Mouse (Mus musculus) G1E-ER4 (cell line): ENCODE data around the gene Ifi35. TPM values are rescaled to one million over a fixed set of nuclear protein-coding genes. Genes with fewer than 3 reads are reported as not detected.

ENCODE experiments used
- GATA1 ChIP-seq: IDR thresholded peaks from one replicate; pipeline ENCODE4 v1.8.0; 2012; ENCODE audit warnings: low read length, inconsistent platforms
- polyA plus RNA-seq: library from polyadenylated mRNA; stranded (reverse); fragments of >175 nt; gene quantifications from 2 replicates; pipeline ENCODE4 v1.2.3, GENCODE M21; 2012

Ifi35 gene
- polyA plus RNA-seq, 1 experiment: 35.5 TPM

DNA sequence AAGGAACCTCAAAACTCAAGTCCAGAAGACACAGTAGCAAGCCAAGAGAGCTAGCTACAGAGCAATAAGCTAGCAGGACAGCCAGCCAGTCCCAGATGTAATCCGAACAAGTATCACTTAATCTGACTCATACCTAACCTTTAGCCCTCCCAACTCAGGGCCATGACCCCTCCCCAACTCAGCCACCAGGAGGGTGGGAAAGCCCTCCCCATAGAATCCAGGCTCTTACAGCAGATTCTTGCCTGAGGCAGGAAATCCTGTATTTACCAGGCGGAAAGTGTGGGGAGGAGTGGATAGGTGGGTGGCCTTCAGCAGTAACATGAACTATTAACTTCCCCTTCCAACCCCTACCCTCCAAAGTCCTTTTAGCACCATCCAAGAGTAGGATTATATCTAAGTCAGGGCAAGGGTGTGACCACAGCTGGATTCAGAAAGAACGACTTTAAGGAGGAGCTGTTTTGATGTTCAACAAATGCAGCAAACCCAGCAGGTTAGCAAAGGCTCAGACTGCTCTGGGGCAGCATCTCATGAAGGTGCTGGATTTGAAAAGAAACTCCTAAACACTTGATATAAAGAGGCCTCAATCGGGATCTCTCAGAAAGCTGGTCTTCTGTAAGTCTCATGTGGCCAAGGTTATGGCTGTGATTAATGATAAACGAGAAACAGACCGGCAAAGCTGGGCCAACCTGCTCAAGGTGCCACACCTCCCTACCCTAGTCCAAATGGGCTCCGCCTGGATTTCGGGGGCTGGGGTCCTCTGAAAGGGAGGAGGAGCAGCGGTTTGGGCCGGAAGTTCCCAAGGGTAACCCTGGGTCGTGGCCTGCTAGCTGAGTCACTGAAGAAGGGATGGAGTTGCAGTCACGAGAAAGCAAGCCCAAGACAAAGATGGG, 16.2 kb downstream of the Ifi35 start, which contains the start of gene Rnd2:
TSS of gene Rnd2 (plus strand) at position 789 of the 890 bp plus-strand sequence.
- no peak for TF ChIP-seq GATA1

DNA sequence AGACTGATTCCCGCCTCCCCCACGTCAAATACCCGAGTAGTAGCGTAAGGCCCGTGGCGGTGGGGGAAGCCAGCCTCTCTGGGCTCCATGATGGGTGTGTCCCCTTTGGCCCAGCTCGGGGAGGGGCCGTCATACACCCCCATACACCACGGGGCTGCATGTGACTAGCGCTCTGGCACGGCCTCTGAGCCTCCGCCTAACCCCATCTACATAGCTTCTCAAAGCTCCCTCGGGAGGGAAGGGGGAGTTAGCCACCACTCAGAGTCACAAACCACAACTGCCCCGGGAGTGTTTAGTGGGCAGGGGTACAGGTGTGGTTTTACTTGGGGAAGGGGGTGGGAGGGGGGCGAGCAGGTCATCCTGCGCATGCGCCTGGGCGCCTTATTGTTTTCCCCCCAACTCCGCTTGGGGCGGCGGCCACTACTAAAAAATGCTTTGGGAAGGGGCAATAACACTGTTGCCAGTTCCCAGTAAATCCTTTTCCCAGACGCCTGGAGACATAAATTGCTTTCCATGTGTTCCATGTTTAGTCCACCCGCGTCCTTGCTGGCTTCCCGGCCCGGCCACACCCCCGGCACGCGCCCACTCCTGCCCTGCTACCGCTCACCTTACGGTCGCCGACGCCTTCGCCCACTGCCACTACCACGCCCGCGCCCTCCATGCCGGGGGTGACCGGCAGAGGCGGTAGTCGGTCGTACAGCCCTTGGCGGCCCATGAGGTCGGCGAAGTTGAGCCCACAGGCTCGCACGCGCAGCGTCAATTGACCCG, 17.1 kb downstream of the Ifi35 start:
- no peak for TF ChIP-seq GATA1

DNA sequence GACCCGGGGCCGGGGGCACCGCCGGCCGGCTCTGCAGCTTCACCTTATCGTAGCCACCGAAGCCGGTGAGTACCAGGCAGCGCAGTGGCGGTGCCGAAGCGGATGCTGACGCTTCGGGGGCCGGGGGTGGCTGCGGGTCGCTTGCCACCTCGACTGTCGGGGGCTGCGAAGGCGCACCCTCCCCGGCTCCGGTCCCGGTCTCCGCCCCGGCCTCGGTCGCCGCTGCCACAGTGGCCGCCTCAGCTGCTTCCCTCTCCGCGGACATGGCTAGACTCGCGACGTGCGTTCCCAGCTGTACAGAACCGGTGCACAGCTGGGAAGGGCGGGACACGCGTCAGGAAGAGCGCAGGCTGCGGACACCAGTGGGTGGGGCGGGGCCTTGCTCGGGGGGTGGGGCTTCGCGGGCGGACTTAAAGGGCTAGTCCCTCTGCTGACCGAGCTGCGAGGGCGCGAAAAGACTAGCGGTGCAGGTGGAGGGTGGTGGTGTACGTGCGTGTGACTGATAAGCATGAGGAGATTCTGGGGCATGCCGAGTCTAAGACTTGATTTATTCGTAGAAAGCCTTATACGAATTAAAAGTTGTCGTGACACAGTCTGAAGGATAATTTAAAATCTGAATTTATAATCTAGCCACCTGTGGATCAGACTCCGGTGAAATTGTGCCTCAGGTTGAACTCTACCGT, 17.8 kb downstream of the Ifi35 start, which contains the start of gene Vat1:
TSS of gene Vat1 (minus strand) at position 362 of the 683 bp plus-strand sequence.
- TF ChIP-seq GATA1: no peak

DNA sequence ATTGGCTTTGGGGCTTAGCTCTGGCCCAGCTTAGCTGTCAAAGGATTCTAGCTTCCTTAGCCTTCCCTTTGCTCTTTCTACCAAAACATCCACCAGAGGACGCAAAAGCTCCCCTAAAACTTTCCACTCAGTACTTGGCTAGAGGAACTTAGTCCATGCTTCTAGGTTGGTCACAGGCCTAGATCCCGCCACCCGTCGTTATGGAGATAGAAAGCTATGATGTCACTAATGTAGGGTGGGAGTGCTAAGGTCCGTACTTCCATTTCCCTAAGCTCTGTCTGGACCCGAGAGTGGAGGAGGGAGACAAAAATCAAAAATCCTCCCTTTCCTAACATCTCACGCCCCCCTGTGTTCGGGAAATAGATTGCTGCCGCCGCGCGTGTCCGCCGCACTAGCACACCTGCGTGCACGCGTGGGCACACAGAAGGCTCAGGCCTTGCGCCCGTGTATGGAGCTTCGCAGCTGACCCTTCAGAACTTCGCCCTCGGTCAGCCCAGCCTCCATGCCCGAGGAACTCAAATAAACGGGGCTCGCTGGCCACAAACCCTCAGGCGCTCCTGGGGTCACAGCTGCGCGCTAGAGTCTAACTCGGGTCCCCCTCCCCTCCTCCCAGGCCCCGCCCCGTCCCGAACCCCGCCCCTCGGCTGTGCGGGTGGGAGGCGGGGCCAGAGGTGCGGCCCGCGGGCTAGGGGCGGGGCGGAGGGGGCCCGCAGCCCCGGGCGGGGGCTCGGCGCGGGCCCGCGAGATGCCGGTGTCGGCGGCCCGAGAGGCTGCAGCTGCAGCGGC, 19.5 kb downstream of the Ifi35 start:
- no peak for TF ChIP-seq GATA1

DNA sequence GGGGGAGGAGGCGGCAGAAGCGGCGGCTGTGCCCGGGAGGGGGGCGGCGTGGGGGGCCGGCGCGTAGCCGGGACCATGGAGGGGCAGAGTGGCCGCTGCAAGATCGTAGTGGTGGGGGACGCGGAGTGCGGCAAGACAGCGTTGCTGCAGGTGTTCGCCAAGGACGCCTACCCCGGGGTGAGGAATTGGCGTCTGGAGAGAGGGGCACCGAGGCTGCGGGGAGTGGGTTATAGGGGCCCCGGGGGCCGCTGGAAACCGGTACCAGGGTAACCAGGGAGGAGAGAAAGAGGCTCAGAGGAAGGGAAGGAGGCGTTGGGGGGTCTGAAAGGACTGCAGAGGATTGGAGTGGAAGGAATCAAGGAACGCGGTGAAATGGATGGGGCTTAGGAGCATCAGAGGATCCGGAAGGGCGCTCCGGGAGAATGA, 20.1 kb downstream of the Ifi35 start:
- no peak for TF ChIP-seq GATA1

DNA sequence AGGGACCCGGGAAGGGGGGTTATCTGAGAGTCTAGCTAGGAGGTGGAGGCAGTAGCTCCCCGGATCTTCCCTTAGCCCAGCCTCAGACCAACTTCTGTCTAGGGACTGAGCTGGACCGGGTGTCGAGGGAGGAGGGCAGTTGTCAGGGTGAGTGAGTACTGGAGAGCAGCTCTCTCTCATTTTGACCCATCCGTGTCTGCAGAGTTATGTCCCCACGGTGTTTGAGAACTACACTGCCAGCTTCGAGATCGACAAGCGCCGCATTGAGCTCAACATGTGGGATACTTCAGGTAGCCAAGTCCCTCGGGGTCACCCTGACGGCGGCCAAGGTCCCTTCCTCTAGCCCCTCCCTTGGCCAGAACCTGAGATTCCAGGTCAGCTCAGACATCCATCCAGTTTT, 20.5 kb downstream of the Ifi35 start:
- no peak for TF ChIP-seq GATA1

DNA sequence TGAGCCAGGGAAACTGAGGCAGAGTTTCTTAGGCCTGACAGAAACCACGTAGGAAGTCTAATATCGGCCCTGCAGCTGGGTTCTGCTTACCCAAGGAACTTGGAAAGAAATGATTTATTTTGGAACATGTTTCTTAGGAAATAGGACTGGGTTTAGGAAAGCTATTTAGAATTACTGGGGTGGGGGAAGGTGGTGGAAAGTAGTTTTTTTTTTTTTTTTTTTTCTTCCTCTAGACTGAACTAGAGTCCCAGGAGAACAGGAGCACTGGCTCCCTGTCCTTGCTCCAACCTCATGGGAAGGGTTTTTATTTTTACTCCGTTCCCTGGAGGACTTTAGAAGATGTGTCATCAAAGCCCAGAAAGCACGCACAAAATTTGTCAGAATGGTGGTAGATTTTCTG, 20.9 kb downstream of the Ifi35 start:
- TF ChIP-seq GATA1: no peak

DNA sequence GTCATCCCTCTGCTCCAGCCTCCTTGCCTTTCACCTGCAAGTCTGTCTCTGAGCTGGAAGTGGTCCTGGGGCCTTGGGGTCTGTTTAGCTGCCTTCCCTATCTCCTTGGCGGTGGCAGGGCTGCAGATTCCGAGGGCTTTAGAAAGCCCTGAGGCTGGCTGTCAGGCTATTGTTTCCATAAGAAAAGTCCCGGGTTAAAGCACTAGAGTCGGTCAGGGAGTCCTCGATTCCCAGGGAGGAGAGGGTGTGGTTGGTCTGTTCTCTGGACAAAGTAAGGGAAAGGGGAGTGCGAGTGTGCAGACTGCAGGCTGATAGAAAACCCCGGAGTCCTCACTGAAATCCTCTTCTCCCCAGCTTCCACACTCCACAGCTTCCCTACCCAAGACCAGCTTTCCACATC, 22.0 kb downstream of the Ifi35 start:
- TF ChIP-seq GATA1: no peak

DNA sequence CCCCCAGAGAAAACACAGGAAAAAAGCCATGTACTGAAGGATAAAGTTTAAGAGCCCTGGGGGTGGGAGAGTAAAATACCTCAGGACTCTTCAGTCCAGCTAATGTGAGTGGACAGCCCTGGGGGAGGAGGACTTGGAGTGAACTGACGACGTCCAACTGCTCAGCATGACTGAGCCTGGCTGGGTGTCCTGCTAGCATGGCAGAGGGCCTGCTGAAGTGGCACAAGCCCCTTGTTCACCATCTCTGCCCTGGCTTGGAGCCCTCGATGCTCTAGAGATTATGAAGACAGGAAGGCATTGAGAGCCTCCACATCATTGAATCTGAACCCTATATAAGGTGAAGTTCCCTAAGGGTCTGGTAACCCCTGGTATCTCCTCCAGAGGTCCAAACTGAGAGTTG, 23.7 kb downstream of the Ifi35 start:
- TF ChIP-seq GATA1: no peak

DNA sequence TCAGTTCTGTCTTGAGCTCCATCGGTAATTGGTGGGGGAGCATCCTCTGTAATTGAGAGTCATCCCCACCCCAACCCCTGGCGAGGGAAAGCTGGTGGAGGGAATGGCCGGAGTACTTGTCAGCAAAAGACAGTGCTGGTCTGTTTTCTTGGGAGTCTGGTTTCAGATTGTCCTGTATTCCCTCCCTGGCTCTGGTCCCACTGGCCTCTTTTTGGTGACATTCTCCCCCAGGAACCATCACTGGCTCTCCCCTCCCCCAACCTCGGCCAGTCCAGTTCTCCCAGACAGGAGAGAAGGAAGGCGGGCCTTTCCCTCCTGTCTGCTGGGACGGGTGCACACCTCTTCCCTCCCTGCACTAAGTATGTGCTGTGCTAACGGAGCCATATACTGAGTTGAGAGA, 24.1 kb downstream of the Ifi35 start:
- TF ChIP-seq GATA1: no peak

DNA sequence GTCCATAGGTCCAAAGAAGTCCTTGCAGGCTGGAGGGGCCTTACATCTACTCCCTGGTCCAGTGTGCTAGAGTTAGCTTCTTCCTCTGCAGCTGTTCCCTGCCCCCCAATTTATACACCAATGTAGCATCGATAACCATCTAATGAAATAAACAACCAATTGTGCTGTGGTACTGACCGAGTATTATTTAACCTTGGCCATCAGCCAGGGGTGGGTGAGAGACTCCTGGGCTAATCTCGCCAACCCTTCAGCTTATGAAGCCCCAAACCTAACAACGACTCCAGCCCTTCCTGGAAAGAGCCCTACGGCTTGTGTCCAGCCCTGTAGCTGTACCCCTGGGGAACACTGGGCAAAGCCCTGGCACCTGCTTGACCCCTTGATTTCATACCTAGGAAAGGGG, 26.1 kb downstream of the Ifi35 start:
- no peak for TF ChIP-seq GATA1

DNA sequence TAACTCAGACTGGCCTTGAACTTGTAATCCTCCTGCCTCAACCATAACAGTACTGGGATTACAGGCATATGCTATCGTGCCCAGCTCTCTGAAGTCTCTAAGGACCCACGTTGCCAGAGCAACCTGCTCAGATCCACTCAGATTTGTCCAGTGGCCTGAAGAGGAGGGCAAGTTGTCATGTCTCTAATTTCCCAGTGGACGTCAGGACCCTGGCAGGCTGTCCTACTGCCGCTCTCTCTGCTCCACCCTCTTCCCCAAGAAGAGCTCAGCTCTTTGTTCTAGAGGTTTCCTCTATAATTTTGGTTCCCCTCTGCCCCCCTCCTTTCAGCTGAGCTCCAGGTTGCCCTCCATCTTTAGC, 29.0 kb downstream of the Ifi35 start:
- no peak for TF ChIP-seq GATA1

DNA sequence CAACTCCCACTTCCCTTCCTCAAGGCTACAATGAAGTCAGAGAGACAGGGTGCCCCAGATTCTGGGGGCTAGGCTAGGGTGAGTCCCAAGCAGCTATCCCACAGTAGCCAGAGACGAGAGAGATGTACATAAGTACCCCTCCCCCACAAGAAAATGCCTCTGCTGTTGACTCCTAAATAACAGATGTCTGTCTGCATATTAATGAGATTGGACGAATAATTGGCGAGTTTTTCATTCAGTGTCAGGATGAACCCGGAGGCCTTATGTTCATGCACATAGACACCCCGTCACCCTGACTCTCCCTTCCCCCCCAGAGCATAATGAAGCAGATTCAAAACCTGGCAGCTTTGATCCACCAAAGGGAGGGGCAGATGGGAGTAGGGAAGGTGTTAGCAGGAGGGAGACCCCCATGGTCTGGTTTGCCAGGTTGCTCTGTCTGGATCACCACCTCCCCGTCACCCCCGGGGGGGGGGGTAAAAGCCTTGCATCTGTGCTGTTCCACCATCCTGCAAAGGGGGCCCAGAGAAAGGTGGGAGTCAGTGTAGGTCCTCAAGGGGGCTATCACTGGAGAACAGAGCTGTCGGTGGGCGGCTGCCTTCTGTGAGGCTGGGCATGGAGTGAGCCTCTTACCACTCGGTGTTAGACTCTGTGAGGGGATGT, 29.5 kb downstream of the Ifi35 start:
- TF ChIP-seq GATA1: no peak

DNA sequence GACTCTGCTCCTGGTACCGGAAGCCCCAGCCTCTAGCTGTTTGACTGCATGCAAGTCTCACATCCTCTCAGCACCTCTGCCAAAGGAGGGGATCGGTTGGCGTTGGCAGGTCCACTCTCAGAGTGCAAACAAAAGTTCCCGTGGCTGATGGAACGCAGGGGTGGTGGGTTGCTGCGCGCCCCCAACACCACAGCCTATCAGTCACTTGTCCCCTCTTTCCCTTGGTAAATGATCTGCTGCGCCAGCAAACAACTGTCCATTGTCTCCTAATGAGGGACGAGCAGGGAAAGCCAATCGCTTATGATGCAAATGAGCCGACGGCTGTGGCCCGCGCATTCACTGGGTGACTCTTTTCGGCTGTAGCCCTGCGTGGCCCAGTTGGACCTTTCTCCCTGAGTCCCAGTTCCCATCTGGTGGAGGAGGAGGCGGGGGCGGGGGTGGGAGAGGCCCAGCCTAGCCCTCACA, 31.0 kb downstream of the Ifi35 start:
- TF ChIP-seq GATA1: no peak

DNA sequence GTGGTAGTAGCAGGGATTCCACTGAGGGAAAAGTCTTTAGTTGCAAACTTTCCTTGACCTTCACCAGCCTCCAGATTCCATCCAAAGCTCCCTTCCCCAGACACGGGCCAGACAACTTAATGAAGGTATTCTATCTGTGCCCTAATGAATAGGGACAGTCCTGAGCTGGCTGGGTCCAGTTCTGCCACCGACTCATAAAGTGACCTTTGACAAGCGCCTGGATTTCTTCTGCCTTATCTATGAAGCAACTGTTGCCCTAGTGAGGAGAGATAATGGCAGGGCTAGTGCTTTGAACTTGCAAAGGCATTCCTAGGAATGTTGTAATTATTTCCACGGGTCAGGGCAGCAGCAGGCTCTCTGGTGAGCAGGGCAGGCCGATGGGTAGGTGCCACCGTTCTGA, 32.7 kb downstream of the Ifi35 start:
- no peak for TF ChIP-seq GATA1
